Mouse (Mus musculus) pancreas, adult 10 weeks (tissue): ENCODE results near the gene Pheta2. TPM values are rescaled to one million over a fixed set of nuclear protein-coding genes. Genes with fewer than 3 reads are reported as not detected.

Source experiments
- polyA plus RNA-seq: library from polyadenylated mRNA; stranded (reverse); fragments of 350-450 nt; fragmentation: Illumina TruSeq; extraction: RNeasy Lipid Tissue Mini Kit (QIAGEN cat#74804); gene quantifications from one replicate; pipeline ENCODE4 v1.2.3, GENCODE M21; 2015; ENCODE audit warnings: low read depth, low replicate concordance; ENCODE audit not compliant: insufficient read depth

The Pheta2 gene
- not detected for polyA plus RNA-seq

DNA sequence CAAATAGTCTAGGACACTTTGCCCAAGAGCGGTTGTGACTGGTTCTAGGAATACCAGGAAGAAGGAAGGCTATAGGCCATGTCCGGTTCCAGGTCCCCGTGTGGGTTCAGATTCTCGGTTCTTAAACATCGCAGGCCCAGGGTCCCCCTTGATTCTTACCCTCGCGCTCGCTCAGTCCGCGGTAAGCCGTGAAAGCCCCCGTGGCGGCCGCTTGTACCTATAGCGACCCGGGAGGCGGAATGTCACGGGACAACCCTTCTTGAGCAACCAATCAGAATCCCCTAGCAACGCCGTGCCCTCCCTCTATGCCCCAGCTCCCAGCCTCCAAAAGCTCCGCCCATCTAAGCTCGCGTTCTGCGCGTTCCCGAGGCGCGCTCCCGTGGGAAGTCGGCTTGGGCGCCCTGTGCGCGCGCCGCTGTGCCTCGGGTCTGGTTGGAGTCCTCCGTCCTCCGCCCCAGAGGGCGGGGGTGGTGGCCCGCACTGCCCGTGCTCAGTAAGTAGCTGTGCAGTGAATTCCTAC, at the start of gene Pheta2, which contains the start of the genes Naga and Smdt1:
TSS of gene Pheta2 (plus strand) at position 350 of the 520 bp plus-strand sequence.
TSS of gene Naga (minus strand) at position 333 of the 520 bp plus-strand sequence.
TSS of gene Smdt1 (plus strand) at position 367 of the 520 bp plus-strand sequence.

GRCm38 (mm10) chr15:82298764-82299561, 39.8 kb upstream of the Pheta2 start, which contains the start of gene Wbp2nl:
Gene Wbp2nl (plus strand): TSS chr15:82298954.

GRCm38 (mm10) chr15:82354126-82354945, 15.6 kb downstream of the Pheta2 start, which contains the start of gene Ndufa6:
Gene Ndufa6 (minus strand): TSS chr15:82354322.

DNA sequence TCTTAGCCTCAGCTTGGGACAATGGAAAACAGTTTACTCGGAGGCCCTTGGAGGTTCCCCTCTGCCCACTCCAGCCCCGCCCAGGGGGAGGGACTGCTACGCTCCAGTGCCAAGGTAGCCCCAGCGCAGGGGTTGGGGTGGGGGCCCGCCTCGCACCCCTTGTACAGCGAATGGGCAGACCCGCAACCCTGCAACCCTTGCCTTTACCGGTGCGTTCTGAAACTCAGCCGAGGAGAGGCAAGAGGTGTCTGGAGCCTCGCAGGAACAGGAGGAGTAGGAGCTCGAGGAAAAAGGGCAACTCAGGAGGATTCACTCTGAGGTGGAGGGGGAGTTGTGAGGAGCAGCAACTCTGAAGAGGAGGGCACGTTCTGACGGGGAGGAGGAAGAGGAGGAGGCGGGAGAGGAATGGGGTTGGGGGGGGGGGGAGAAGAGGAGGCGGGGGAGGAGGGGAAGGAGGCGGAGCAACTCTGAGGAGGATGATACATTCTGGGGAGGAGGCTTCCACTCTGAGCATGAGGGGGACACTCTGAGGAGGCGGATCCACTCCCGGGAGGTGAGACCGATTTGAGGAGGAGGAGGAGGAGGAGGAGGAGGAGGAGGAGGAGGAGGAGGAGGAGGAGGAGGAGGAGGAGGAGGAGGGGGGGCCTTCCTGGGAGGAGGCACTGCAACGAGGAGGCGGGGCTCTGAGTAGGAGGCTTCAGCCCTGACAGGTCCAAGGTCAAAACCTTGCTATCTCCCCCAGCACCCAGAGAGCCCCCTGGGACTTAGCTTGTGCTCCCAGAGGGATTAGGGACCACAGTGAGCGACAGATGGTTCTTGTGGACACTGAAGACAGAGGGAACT, 41.4 kb downstream of the Pheta2 start, which contains the start of gene Cyp2d22:
TSS of gene Cyp2d22 (minus strand) at position 390 of the 843 bp plus-strand sequence.

DNA sequence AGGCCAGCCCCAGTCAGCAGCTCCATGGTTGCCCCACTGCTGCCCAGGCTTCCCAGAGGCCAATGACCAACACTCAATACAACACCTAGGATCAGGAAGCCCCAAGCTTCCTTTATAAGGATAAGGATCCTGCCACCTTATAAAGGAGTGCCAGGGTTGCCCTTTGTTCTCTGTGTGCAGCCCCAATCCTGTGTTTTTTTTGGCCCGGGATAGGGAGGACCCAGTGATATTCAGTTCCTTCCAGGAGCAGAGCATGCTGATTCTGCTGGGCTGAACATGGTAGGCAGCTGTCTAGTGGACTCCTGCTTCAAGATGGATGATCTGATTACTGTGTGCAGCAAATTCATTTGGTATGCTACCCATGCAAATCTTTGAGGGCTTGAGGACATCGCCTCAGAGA, 55.2 kb downstream of the Pheta2 start, which contains the start of gene Cyp2d11:
TSS of gene Cyp2d11 (minus strand) at position 101 of the 400 bp plus-strand sequence.

Other genes with a start within 250 kb of the Pheta2 start
- 9.6 TPM for gene Ccdc134, start 211.0 kb upstream of the Pheta2 start, polyA plus RNA-seq
- 12.1 TPM for gene Srebf2, start 191.8 kb upstream of the Pheta2 start, polyA plus RNA-seq
- gene Shisa8, start 126.1 kb upstream of the Pheta2 start, polyA plus RNA-seq: not detected
- not detected for gene Tnfrsf13c, start 114.6 kb upstream of the Pheta2 start, polyA plus RNA-seq
- not detected for gene Cenpm, start 94.2 kb upstream of the Pheta2 start, polyA plus RNA-seq
- gene 1500009C09Rik, start 86.5 kb upstream of the Pheta2 start, polyA plus RNA-seq: not detected
- gene Sept3, start 64.0 kb upstream of the Pheta2 start, polyA plus RNA-seq: 1.0 TPM
- not detected for gene Wbp2nl, start 40.0 kb upstream of the Pheta2 start, polyA plus RNA-seq
- 38.1 TPM for gene Naga, start within 50 bp of the Pheta2 start, polyA plus RNA-seq
- gene Smdt1, start within 50 bp of the Pheta2 start, polyA plus RNA-seq: 65.3 TPM
- gene Ndufa6, start 15.4 kb downstream of the Pheta2 start, polyA plus RNA-seq: 106 TPM
- gene Cyp2d22, start 41.3 kb downstream of the Pheta2 start, polyA plus RNA-seq: 20.4 TPM
- not detected for gene Cyp2d11, start 55.1 kb downstream of the Pheta2 start, polyA plus RNA-seq
- not detected for gene Cyp2d10, start 68.3 kb downstream of the Pheta2 start, polyA plus RNA-seq
- gene Cyp2d9, start 94.5 kb downstream of the Pheta2 start, polyA plus RNA-seq: not detected
- not detected for gene Cyp2d12, start 216.1 kb downstream of the Pheta2 start, polyA plus RNA-seq